Mouse (Mus musculus) embryonic facial prominence, embryonic 11.5 days (tissue): ENCODE results near the gene Klc1. TPM values are rescaled to one million over a fixed set of nuclear protein-coding genes. Genes with fewer than 3 reads are reported as not detected.
A peak's percentile ranks its signal among the peaks of the same experiment; 100 is the strongest.

Experiments used
- ATAC-seq: fragments of 200-750 bp; cut with Nextera tagmentation; replicated peaks from 2 replicates; pipeline ENCODE4 v1.8.0; 2017; ENCODE audit warnings: low read depth; ENCODE audit not compliant: insufficient number of reproducible peaks, low FRiP score, low TSS enrichment
- DNase-seq: peaks from one replicate; pipeline ENCODE4 v3.0.0-alpha.2; 2015; ENCODE audit warnings: low spot score
- H3K27ac ChIP-seq: fragments of 300-500 bp; sonication (generic); replicated peaks from 2 replicates; pipeline ENCODE4 v1.5.1; 2014; ENCODE audit warnings: mild to moderate bottlenecking, low read depth, low read length, control low read depth
- H3K27me3 ChIP-seq: fragments of 300-500 bp; sonication (generic); 2 replicates; pipeline ENCODE4 v1.6.1; 2014; ENCODE audit warnings: mild to moderate bottlenecking, low read length, moderate library complexity, mixed read lengths; ENCODE audit not compliant: control insufficient read depth, insufficient read depth
- H3K36me3 ChIP-seq: fragments of 300-500 bp; sonication (generic); replicated peaks from 2 replicates; pipeline ENCODE4 v1.6.1; 2014; ENCODE audit warnings: low read depth, mild to moderate bottlenecking, low read length, moderate library complexity, mixed read lengths; ENCODE audit not compliant: control insufficient read depth, insufficient read depth
- H3K4me1 ChIP-seq: fragments of 300-500 bp; sonication (generic); 2 replicates; pipeline ENCODE4 v1.6.1; 2014; ENCODE audit warnings: low read length, mixed read lengths; ENCODE audit not compliant: control insufficient read depth, insufficient read depth
- H3K4me2 ChIP-seq: fragments of 300-500 bp; sonication (generic); 2 replicates; pipeline ENCODE4 v1.6.1; 2014; ENCODE audit warnings: low read depth, mild to moderate bottlenecking, control low read depth, low read length, moderate library complexity
- H3K4me3 ChIP-seq: fragments of 300-500 bp; sonication (generic); 2 replicates; pipeline ENCODE4 v1.5.1; 2014; ENCODE audit warnings: low read depth, low read length, control low read depth
- H3K9ac ChIP-seq: fragments of 300-500 bp; sonication (generic); replicated peaks from 2 replicates; pipeline ENCODE4 v1.6.1; 2014; ENCODE audit warnings: mild to moderate bottlenecking, control low read depth, low read length
- H3K9me3 ChIP-seq: fragments of 300-500 bp; sonication (generic); replicated peaks from 2 replicates; pipeline ENCODE4 v1.6.1; 2016; ENCODE audit warnings: mild to moderate bottlenecking, low read length, inconsistent platforms, mixed read lengths; ENCODE audit not compliant: control insufficient read depth
- WGBS: fragments of 180-500 bp; shearing (Covaris S2); extraction: QIAGEN DNeasy Blood & Tissue Kit; methylation state at CpG from one replicate; pipeline ENCODE4 v1.1.7; 2014; 5-methylcytosine and 5-hydroxymethylcytosine counted together
- polyA plus RNA-seq: library from polyadenylated mRNA; unstranded; fragments of >200 nt; fragmentation: Nextera tagmentation; extraction: Ambion mirVana; gene quantifications from 2 replicates; pipeline ENCODE4 v1.2.1, GENCODE M21; 2014

Klc1 gene
- polyA plus RNA-seq, 1 experiment from 2014 or later, result 132 TPM

DNA sequence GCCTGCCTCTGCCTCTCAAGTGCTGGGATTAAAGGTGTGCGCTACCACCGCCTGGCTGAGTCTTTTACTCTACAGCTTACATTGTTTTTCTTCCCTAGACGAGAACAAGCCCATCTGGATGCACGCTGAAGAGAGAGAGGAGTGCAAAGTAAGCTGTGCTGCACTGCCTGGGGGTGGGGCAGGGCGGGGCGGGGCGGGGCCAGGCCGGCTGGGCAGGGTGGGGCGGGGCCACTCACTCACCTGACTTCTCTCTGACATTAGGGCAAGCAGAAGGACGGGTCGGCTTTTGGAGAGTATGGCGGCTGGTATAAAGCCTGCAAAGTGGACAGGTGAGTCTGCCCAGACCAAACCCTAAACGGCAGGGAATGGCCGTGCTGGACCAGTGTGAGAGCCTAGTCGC is 26.5 kb downstream of the Klc1 start:
- no peak overlapping the region for H3K27ac ChIP-seq
- H3K36me3 ChIP-seq, result peaks cover 13% of the 10 kb centered on the region
- 69% methylated on average over 15 of the region's 15 CpGs for WGBS
- H3K4me3 ChIP-seq, result no peak overlapping the region
- H3K4me1 ChIP-seq, result no peaks in the 10 kb centered on the region
- H3K9me3 ChIP-seq, result no peaks in the 10 kb centered on the region
- DNase-seq (no peak), ATAC-seq (no peak)
- no peaks in the 10 kb centered on the region for H3K27me3 ChIP-seq
- H3K9ac ChIP-seq, result no peak overlapping the region
- no peak overlapping the region for H3K4me2 ChIP-seq

DNA sequence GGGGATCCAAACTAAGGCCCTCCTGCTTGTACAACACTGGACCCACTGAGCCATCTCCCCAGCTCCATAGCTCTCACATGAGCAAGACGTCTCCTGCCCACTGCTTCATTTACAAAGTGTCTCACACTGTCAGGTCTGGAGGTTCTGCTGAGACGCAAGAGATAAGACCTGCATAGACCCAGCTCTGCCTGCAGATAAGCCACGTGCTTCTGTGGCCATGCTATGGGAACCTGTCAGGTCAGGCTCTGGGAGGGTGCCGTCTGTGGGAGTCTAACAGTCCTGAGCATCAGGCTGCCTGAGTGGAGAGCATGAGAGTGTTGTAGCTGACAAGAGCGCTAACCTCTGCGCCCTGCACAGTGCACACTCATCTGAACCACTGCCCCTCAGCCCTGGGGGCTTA is 28.4 kb downstream of the Klc1 start:
- Histone ChIP-seq H3K4me2 (no peak overlapping the region), H3K27ac (no peak overlapping the region), H3K9ac (no peak overlapping the region), H3K4me3 (no peak overlapping the region), H3K36me3 (peaks cover 13% of the 10 kb centered on the region), H3K27me3 (no peaks in the 10 kb centered on the region), H3K4me1 (no peaks in the 10 kb centered on the region), H3K9me3 (no peaks in the 10 kb centered on the region)
- no peak for ATAC-seq
- 93% methylated on average over 6 of the region's 6 CpGs for WGBS
- DNase-seq, result no peak

DNA sequence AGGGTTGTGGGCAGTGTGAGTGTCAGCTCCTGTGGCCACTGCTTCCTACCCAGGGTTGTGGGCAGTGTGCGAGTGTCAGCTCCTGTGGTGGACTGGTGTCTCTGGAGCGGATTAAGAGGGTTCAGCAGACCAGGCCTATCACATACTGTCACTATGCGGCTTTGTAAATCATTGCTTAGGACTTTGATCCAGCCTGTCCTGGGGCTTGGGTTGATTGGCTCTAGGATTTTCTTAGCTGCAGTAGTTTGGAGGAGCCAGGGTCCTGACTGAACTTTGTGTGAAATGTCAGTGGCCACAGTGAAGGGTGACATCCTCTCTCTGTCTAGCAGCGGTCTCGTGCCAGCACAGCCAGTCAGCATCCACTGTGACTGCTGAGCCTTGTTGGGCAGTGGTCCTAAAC is 31.4 kb downstream of the Klc1 start:
- 96% methylated on average over 5 of the region's 5 CpGs for WGBS
- 0 out of 2 replicates have a peak, but pooled peaks have one; percentile 24 for ATAC-seq
- H3K36me3 ChIP-seq, result peaks cover 7% of the 10 kb centered on the region; the same call in 1 of the 2 replicates

DNA sequence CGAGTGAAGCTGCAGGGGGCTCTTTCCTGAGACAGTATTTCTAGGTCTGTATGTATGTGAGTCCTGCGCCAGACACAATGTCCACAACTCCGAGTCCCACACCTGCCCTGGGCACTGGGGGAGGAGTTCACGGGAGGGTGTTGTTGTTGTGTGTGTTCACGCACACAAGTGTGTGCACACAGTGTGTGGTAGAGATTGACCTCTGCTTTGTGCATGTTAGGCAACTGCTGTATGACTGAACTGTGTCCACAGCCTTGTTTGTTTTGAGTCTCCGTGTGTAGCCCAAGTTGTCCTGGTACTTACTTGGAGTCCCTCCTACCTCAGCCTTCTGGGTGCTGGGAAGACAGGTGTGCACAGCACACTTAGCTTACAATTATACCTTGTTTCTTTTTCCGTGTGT is 32.0 kb downstream of the Klc1 start:
- no peak overlapping the region for H3K27ac ChIP-seq
- no peaks in the 10 kb centered on the region for H3K4me1 ChIP-seq
- peaks cover 9% of the 10 kb centered on the region; the same call in 1 of the 2 replicates for H3K36me3 ChIP-seq
- no peak for DNase-seq
- H3K9me3 ChIP-seq, result no peaks in the 10 kb centered on the region
- H3K4me2 ChIP-seq, result no peak overlapping the region
- ATAC-seq, result no peak
- H3K9ac ChIP-seq, result no peak overlapping the region
- no peaks in the 10 kb centered on the region for H3K27me3 ChIP-seq
- WGBS, result 92% methylated on average over 7 of the region's 7 CpGs
- no peak overlapping the region for H3K4me3 ChIP-seq

More for the DNA sequence above, 31.4 kb downstream of the Klc1 start:
- Histone ChIP-seq H3K4me1 (no peaks in the 10 kb centered on the region), H3K9me3 (no peaks in the 10 kb centered on the region), H3K27ac (no peak overlapping the region), H3K27me3 (no peaks in the 10 kb centered on the region), H3K4me3 (no peak overlapping the region), H3K4me2 (no peak overlapping the region), H3K9ac (no peak overlapping the region)
- DNase-seq, result no peak

DNA sequence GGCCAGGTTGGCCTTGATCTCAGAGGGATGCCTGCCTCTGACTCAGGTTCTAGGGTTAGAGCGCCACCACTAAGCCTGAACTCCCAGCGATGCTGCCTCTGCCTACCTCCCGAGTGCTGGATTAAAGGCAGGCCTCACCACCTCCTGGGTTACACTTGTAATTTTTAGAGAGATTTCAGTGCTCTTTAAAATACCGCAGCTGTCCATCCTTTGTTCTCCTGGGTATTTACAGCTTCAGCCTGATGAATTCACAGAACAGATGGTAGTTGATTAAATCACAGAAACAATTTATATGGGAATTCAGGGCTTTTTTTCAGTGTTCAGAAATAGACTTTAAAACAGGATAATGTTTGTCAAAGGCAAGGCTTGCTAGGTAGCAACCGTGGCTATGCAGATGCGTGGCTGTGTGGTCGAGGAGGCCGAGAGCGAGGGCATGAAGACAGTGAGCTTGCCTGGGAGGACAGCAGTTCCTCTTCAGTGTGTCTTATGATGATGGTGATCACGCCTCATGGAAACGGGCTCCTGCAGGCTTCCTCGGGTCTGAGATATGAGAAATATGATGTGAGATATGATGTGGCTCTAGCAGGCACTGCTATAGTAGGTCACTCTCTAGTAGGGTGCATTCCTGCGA is 32.9 kb downstream of the Klc1 start:
- whole genome bisulfite sequencing, result 91% methylated on average over 13 of the region's 13 CpGs
- Histone ChIP-seq H3K4me2 (no peak overlapping the region), H3K4me3 (no peak overlapping the region), H3K9ac (no peak overlapping the region), H3K4me1 (no peaks in the 10 kb centered on the region), H3K9me3 (no peaks in the 10 kb centered on the region), H3K27ac (no peak overlapping the region), H3K27me3 (no peaks in the 10 kb centered on the region), H3K36me3 (peaks cover 9% of the 10 kb centered on the region; the same call in 1 of the 2 replicates)
- DNase-seq, result no peak
- no peak for ATAC-seq

DNA sequence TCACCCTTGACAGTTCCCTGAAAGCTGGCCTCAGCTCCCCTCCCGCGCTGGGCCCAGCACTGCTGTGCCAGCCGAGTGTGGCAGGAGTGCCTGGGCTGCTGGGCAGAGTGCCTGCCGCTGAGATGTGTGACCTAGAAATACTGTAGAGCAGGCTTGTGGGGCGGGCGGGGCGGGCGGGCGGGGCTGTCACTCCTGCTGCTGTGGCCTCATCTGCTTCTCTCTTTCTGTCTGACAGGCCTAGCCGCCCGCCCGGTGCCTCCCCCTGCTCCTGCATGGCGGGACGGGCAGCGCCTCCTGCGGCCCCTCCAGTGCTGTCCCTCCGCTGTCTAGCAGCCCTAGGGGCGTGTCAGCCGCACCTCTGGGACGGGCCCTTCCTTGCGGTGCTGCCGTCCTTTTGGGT is 35.5 kb downstream of the Klc1 start:
- no peaks in the 10 kb centered on the region for H3K4me1 ChIP-seq
- no peak for DNase-seq
- H3K9ac ChIP-seq, result no peak overlapping the region
- no peak overlapping the region for H3K4me2 ChIP-seq
- H3K9me3 ChIP-seq, result no peaks in the 10 kb centered on the region
- 83% methylated on average over 22 of the region's 22 CpGs for WGBS
- H3K36me3 ChIP-seq, result peaks cover 4% of the 10 kb centered on the region; the same call in 1 of the 2 replicates
- no peak overlapping the region for H3K27ac ChIP-seq
- no peak overlapping the region for H3K4me3 ChIP-seq
- no peak for ATAC-seq
- no peaks in the 10 kb centered on the region for H3K27me3 ChIP-seq

DNA sequence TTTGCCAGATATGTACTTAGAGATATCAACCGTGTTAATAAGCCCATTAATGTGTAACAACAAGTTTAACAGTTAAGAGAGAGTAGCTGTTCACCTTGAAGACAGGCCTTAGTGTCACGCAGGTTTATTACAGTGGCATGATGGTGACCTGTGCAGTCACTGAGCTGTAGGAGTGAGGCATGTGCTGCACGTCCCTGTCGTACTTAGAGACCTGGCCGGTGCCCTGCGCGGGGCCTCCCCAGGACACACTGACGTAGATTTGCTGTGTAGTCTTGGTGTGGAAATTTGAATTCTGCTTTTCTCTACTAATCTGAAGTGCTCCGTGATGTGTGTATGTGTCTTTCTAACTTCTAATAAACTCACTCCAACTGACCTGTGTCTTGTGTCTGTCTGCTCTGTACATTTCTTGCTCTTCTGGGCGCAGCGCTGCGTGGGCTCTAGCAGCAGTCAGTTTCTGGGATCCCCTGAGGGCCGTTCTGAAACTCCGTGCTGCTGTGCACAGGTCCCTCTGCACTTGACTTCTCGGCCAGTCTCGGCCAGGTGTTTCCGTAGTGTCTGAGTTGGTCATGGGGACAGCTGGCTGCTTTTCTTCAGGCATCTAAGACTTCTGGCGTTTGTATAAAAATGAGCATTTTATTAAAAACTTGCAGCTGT is 36.0 kb downstream of the Klc1 start:
- Histone ChIP-seq H3K4me3 (no peak overlapping the region), H3K27me3 (no peaks in the 10 kb centered on the region), H3K36me3 (peaks cover 2% of the 10 kb centered on the region; the same call in 1 of the 2 replicates), H3K9me3 (no peaks in the 10 kb centered on the region), H3K4me1 (no peaks in the 10 kb centered on the region), H3K4me2 (no peak overlapping the region), H3K9ac (no peak overlapping the region), H3K27ac (no peak overlapping the region)
- ATAC-seq, result no peak
- WGBS, result 97% methylated on average over 18 of the region's 18 CpGs
- DNase-seq, result no peak

DNA sequence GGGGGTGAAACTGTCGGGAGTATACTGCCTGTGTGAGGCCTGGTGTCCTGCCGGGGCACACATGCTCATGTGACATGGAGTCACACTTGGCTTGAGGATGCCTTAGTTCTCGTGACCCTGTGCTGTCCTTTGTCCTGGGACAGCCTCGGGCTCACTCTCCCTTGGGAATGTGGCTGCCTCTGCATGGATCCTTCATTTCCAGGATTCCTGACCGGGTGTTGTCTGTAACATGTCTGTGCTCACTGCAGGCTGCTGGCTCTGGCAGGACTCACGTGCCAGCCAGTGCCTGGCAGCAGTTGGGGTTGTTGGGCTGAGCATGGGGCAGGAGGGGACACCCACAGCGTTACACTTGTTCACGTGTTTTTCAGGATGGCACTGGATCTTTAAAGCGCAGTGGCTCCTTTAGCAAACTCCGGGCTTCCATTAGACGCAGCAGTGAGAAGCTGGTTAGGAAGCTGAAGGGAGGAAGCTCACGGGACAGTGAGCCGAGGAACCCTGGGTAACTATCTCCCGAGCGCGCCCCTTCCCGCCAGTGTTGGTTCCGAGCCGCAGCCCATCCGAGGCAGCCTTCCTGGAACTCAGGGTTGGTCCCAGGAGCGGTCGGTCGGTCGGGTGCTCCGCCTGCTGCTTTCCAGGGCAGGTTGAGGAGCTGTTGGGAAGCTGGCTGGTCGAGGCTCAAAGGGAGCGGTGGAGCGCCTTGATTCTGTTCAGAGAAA is 36.7 kb downstream of the Klc1 start:
- peaks cover 2% of the 10 kb centered on the region; the same call in 1 of the 2 replicates for H3K36me3 ChIP-seq
- DNase-seq, result no peak
- WGBS, result 90% methylated on average over 28 of the region's 28 CpGs
- H3K9ac ChIP-seq, result no peak overlapping the region
- H3K4me2 ChIP-seq, result no peak overlapping the region
- H3K4me3 ChIP-seq, result no peak overlapping the region
- no peak overlapping the region for H3K27ac ChIP-seq
- no peaks in the 10 kb centered on the region for H3K4me1 ChIP-seq
- no peak for ATAC-seq
- H3K9me3 ChIP-seq, result no peaks in the 10 kb centered on the region
- H3K27me3 ChIP-seq, result no peaks in the 10 kb centered on the region
